Mouse (Mus musculus): ENCODE results near the gene Arih2.

The Arih2 gene

DNA sequence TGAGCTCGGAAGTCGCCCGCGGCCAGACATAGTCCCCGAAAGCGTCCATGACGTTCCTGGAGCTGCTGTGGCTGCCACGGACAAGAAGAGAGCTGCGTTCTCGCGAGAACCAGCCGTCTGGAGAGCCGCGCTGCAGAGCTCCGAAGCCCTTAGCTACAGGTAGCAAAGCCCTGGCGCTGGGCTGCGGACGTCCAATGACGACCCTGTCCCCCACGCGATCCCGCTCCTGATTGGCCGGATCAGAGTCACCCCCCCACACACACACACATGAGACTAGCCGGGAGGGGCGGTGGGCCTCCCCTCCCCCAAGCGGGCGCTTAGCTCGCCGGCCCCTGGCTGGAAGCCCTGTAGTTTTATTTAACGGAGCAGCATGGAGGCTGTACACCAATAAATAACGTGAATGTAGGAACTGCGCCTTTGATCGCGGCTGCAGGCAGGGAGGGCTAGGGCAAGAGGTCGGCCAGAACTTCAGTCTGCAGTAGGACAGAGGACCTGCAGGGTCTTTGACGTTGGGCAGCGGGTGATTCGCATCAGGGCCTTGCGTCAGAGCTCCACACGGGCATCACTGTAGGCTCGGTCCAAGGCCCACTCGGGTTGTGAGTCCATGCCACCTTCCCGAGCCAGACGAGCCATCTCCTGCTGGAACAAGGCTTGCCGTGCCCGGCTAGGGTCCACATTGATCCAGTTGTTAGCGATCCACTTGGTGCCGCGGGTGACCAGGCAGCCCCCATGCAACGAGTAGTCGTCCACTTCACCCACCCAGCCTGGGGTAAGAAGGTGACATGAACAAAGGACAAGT lies 70.4 kb downstream of the Arih2 start, which contains the start of gene Wdr6:
Wdr6 (minus strand) TSS at position 195 of the 799 bp plus-strand sequence.
- DNase-seq: peak; percentile 94 to 96

DNA sequence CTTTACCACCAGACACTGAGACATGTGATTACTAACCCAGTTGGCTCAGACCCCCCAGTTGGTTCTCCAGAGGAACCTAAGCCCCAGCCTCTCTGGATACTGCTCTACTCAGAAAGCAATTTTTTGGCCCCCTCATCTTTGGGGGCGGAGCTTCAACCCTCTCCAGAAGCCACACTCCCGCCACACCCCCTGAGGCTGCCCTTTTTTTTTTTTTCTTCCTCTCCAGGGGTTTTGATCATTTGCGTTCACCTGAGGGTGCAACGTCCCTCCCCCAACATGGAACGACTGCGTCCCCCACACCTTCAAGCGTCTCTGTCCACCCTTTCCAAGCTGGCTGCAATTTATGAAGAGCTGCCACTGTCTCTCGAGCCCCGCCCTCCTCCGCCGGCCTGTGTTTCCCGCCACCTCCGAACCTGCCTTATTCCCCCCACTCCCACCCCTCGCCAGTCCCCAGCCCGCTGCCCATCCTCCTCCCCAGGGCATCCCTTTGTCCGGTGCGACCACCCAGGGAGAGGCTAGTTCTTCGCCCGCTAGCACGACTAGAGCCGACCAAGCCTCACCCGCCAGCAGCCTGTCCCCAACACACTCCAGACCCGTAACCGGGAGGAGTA lies 71.1 kb downstream of the Arih2 start:
- peak in 1 of 2 experiments; percentile 54 for DNase-seq

GRCm38 (mm10) chr9:108577025-108577424 lies 72.2 kb downstream of the Arih2 start:
- no peak for DNase-seq

- no peak for DNase-seq
Measured at GRCm38 (mm10) chr9:108575321-108576297, 73.6 kb downstream of the Arih2 start.

DNA sequence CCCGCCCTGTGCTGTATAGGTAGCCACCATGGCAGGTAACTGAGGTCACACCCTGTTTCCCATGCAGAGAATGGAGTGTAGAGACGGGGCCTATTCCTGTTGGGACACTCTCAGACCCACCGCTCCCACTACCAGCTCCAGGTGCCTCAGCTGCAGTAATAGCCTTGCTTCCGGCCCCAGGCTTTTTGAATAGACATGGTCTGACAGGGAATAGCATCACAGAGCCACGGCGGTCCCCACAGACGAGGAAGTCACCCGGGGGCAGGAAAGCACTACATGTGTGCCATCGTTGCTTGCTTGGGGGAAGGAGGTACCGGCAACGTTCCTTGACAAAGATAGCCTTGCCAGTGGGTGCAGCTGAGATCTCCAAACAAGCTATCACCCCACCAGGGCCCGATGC lies 74.3 kb downstream of the Arih2 start:
- DNase-seq: no peak

DNA sequence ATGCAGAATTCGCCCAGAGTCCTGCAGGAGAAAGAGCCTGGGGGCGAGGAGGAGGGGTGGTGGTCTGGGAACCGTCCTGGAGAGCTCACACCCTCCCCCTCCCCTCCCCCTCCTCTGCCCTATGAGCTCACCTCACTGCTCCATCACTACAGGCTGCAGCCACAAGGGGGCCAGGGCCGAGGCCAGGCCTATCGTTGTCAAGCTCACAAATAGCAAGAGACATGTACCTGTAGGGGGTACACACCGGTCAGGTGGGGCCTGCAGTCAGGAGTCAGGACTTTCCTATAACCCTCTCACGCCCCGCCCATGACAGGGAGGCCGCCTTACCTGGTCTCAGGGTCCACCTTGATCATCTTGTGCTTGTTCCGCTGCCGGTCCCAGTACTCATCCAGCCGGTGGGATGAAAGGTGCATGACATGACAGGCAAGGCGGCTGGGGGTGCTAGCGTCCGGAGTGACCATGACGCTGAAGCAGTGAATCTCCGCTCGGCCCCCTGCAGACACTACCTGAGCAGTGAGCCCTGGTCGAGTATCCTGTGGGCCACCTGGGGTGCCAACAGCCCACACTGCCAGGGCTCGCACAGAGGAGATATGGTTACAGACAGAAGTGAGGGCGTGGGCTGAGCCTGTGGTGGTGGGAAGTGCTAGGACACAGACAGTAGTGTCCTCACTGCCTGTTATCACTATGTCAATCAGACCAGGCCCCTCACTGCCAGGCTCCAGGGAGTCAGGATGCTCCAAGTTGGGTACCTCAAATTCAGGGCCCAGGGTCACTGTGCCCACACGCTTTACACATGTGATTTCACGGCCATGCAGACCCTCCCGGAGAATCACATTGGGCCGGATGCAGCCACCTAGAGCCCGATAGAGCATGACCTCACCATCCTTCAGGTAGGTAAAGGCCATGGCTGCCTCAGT lies 75.2 kb downstream of the Arih2 start:
- DNase-seq: peak; percentile 57 to 66

- no peak for DNase-seq
Measured at GRCm38 (mm10) chr9:108572321-108572720, 76.9 kb downstream of the Arih2 start.

- DNase-seq: no peak
Measured at GRCm38 (mm10) chr9:108571401-108571973, 77.7 kb downstream of the Arih2 start.

DNA sequence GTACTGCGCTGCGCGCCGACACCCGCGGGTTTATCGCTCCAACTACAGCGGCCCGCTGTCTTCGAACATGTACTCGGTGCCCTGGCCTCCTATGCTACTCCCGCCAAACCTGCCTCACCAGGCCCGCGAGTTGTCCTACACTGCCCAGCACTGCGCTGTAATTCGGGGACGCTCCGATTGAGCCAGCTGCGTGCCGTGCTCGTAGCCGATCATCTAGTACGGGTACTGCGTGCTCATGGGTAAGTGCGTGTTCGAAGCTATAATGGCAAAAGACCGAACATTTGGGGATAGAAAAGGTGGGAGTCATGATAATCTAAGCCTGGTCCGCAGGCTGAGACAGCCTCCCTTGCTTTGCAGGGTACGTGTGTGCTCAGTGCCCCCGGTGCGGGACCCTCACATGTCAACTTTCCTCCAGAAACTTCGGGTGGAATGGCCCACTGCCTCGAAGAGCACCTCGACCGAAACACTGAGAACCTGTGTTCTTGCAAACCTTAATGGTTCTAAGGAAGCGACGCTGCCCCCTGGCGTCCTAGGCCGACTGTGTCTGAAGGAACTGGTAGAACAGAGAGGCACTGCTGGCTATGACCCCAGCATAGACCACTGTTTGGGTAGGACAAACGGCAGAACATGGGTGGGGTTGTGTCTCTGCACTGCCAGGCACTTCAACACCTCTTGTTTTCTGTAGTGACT lies 78.8 kb downstream of the Arih2 start:
- DNase-seq: peak; percentile 68 to 88

GRCm38 (mm10) chr9:108569381-108570206 lies 79.6 kb downstream of the Arih2 start, which contains the start of gene Dalrd3:
Gene Dalrd3 (plus strand): TSS chr9:108569886.
- DNase-seq: peak; percentile 95 to 96

- no peak for DNase-seq
Measured at GRCm38 (mm10) chr9:108568511-108568921, 80.7 kb downstream of the Arih2 start.

DNA sequence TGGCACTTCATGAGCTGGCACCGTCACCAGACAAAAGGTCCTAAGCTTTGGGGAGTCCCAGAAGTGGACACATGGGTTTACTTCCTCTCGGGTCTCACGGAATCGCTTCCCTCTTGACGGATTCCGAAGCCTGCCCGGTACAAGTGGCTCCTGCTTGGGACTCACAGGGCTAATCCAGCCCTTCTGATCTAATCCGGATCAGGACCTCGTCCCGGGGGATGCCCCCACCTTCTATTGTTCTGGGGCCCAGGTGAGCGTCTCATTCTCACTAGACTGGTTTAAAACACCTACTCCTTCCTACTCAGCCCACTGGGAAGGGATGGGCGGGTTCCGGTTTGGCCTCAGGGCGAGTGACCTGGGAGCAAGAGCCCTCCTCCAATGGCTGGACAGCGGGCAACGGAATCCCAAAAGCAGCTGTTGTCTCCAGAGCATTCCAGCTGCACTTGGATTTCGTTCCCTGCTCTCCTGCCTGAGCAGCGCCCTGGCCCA lies 81.2 kb downstream of the Arih2 start:
- DNase-seq: peak in 1 of 2 experiments; percentile 37

DNA sequence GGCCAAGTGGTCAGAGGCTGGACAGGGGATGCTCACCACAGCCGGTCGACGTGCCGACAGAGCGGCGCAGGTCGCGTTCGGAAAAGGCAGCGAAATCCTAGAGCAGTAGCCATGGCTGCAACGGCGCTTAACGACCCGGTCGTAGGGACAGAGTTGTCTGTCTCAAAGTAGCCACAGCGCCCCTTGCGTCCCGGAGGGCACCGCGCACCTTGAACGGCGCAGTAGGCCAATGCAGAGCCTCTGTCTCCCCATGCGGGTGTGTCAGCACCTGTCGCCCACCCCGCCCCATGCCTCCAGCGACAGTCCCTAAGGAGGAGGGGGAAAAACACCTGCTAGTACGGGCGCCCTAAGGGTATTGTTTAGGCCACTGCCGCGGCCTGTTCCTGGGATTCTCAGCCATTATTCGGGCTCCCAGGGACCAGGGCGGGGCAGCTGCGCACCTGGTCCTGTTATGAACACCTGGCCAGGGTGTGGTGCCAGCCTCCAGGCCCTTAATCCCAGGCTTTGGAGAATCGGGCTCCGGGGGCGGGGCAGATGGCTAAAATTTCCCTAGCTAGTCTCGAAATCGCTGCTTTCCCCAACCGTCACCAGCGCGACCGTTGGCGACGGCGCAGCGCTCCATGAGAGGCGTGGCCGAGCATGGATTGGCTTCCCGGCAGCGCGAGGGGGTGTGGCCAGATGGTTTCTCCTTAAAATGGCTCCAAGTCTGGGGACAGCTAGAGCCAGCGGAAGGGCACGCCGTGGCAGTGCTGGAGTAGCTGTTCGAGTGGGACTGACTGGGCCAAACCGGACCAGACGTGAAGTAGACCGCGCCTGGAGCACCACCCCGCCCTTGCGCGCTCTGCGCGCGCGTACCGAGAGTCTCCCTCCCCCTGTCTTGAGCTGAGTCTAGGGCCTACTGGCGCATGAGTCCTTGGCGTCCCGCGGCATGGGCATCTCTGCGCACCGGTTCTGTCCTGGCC lies 82.1 kb downstream of the Arih2 start, which contains the start of gene Ndufaf3:
Ndufaf3 (minus strand) TSS at position 620 of the 962 bp plus-strand sequence.
- DNase-seq: peak; percentile 96 to 97

- DNase-seq: no peak
Measured at GRCm38 (mm10) chr9:108565881-108566814, 83.0 kb downstream of the Arih2 start.

DNA sequence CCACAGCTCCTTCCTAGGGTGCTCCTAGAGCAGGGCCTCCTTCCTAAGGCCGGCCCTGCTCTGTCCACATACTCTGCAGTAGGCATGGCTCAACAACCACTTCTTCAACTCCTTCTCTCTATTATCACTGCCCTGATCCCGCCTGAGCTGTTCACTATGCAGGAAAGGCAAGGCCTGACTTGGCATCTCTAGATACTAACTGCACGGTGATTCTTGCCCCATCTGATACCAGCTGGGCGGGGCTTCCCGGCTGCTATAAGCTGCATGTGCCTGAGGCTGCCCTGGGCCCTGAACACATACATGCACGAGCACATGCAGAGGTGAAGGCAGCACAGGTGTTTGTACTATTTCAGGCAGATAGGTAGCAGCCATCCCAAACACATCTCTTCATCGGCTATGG lies 85.1 kb downstream of the Arih2 start:
- no peak for DNase-seq

DNA sequence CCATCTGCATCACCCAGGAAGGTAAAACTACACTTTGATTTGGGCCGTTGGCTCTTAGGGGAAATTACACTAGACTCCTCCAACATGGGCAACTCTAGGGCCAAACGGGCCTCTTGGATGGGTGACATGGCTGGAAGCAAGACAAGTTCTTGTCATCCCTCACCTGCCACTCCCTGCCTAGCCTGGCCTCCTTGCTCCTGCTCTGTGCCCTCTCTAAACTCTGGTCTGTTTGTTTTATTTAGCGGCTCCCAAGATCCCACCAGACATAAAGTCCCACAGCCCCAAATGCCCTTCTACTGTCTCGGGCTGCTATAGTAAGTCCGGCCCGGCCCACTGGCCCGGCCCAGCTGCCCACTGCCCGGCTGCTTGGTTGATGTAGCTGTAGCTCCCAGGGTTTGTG lies 85.5 kb downstream of the Arih2 start:
- no peak for DNase-seq

GRCm38 (mm10) chr9:108560227-108560841 lies 88.9 kb downstream of the Arih2 start, which contains the start of gene Impdh2:
Gene Impdh2 (plus strand): TSS chr9:108560286.
- peak; percentile 95 to 96 for DNase-seq
